Mouse (Mus musculus) liver, adult (tissue): ENCODE measurements around the gene Lipi.

Source experiments
- GATA4 ChIP-seq: IDR thresholded peaks from 2 replicates; pipeline ENCODE4 v1.6.1; 2014; ENCODE audit warnings: mild to moderate bottlenecking, low read length; ENCODE audit not compliant: insufficient replicate concordance

The Lipi gene

GRCm38 (mm10) chr16:75585961-75586360 is at the start of gene Lipi:
Gene Lipi, minus strand, starts transcription at chr16:75586061.
- no peak for TF ChIP-seq GATA4

DNA sequence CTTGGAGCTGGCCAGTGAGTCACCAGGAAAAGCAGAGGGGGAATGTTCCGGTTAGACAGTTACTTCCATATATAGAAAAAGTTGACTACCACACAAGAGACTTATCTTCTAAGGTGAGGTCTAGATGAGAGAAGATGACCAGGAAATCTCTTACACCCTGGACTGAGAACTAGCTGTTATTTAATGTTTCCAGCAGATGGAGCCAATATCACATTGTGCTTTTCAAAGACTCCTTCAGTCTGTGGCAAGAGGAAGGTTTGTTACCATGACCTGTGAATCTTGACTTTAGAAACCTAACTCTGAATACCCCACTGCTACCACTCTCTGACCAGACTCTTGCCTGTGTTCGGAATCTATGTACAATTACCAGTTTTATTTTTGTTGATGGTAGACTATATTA is 42.0 kb upstream of the Lipi start:
- no peak for TF ChIP-seq GATA4

GRCm38 (mm10) chr16:75617651-75618349 is 31.9 kb upstream of the Lipi start:
- no peak for TF ChIP-seq GATA4

GRCm38 (mm10) chr16:75612561-75612960 is 26.7 kb upstream of the Lipi start:
- no peak for TF ChIP-seq GATA4

- TF ChIP-seq GATA4 = no peak
Measured at GRCm38 (mm10) chr16:75606415-75606814, 20.6 kb upstream of the Lipi start.

- TF ChIP-seq GATA4 = no peak
Measured at GRCm38 (mm10) chr16:75593501-75594183, 7.8 kb upstream of the Lipi start.

- no peak for TF ChIP-seq GATA4
Measured at GRCm38 (mm10) chr16:75592671-75593500, 7.0 kb upstream of the Lipi start, which contains the start of gene Rbm11. Gene Rbm11, plus strand, starts transcription at chr16:75592844.

- no peak for TF ChIP-seq GATA4
Measured at GRCm38 (mm10) chr16:75586466-75586865, 605 bp upstream of the Lipi start.

GRCm38 (mm10) chr16:75582279-75582678 is 3.6 kb downstream of the Lipi start:
- no peak for TF ChIP-seq GATA4

- TF ChIP-seq GATA4 = no peak
Measured at GRCm38 (mm10) chr16:75562910-75563309, 23.0 kb downstream of the Lipi start.

DNA sequence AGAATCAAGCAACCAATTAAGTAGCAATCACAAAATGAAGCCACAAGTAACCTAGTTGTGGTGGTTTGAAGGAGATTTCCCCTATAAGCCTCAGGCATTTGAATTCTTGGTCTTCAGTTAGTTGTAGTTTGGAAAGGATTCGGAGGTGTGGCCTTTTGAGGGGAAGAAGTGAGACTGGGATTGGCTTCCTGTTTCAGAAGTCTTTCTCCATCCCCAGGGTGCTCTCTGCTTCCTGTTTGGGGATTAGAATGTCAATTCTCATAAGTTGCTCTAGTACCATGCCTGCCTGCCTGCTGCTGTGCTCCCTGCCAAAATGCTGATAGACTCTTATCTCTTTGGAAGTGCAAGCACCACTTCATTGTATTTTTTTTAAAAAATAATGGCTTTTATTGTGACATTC is 40.6 kb downstream of the Lipi start:
- no peak for TF ChIP-seq GATA4

- no peak for TF ChIP-seq GATA4
Measured at GRCm38 (mm10) chr16:75537784-75538565, 47.9 kb downstream of the Lipi start.

DNA sequence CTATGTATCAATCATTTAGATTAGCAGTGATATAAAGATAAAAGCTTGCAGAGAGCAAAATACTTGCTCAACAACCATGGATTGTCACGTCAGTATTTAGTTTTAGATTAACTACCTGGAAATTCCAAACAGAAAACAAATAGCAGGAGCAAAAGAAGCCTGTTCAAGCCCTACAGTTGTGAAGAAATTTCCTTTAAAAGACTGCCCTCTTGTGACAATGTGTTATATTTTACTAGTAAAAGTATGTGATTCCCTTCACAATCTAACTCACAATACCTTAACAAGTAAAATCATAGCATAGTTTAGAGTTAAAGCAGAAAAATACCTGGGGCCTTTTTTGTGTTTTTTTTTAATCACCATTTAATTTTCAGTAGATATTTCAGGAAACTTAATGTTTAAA is 54.2 kb downstream of the Lipi start:
- TF ChIP-seq GATA4 = no peak

DNA sequence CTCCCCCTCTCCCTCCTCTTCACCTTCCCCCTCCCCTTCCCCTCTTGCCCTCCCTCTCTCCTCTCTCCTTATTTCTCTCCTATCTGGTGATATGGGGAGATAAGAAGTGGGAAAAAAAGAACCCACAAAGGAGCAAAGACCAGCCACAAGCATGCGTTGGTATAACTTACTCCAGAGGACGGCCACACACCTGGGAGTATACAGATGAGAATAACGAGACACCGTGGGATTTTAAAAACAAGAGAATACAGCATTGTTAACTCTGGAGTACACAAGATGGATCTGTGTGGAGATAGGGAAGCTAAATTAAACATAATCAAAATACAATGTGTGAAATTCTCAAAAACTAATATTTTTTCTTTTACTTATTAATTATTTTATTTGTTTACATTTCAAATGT is 89.3 kb downstream of the Lipi start:
- no peak for TF ChIP-seq GATA4
